Mouse (Mus musculus) kidney, postnatal 10 days (tissue): ENCODE data around the gene Gdpd3.
"Not testable (repeated sequence)": the region's sequence is repeated elsewhere in the genome, so short reads cannot be mapped to it uniquely, and the experiment has no call there.

ENCODE experiments used
- DNase-seq: peaks from one replicate; pipeline ENCODE4 v3.0.0; 2021; ENCODE audit warnings: mixed read lengths

Gene Gdpd3

GRCm38 (mm10) chr7:126761529-126762067 lies 4.5 kb upstream of the Gdpd3 start:
- no peak for DNase-seq

- no peak for DNase-seq
These were observed 3.6 kb upstream of the Gdpd3 start for GRCm38 (mm10) chr7:126762471-126763008.

GRCm38 (mm10) chr7:126765540-126765939 lies 594 bp upstream of the Gdpd3 start:
- no peak for DNase-seq

GRCm38 (mm10) chr7:126767001-126767400 lies 867 bp downstream of the Gdpd3 start:
- no peak for DNase-seq

GRCm38 (mm10) chr7:126770784-126771183 lies 4.7 kb downstream of the Gdpd3 start:
- no peak for DNase-seq

- no peak for DNase-seq
These were observed 7.2 kb downstream of the Gdpd3 start for GRCm38 (mm10) chr7:126773351-126773750.

- DNase-seq, result no peak
These were observed 8.3 kb downstream of the Gdpd3 start for GRCm38 (mm10) chr7:126774463-126774862.

GRCm38 (mm10) chr7:126775185-126775977 lies 9.2 kb downstream of the Gdpd3 start:
- no peak for DNase-seq

- DNase-seq, result no peak
These were observed 9.8 kb downstream of the Gdpd3 start for GRCm38 (mm10) chr7:126775978-126776234.

- DNase-seq, result peak; percentile 98
These were observed 10.5 kb downstream of the Gdpd3 start, which contains the start of gene Ypel3 for GRCm38 (mm10) chr7:126776598-126777057. TSS of gene Ypel3 (plus strand) at chr7:126776955.

GRCm38 (mm10) chr7:126777476-126777875 lies 11.3 kb downstream of the Gdpd3 start:
- peak; percentile 43 for DNase-seq

GRCm38 (mm10) chr7:126778147-126778546 lies 12.0 kb downstream of the Gdpd3 start:
- no peak for DNase-seq

GRCm38 (mm10) chr7:126779101-126779500 lies 13.0 kb downstream of the Gdpd3 start:
- DNase-seq, result not testable (repeated sequence)

GRCm38 (mm10) chr7:126779983-126780970 lies 14.1 kb downstream of the Gdpd3 start:
- DNase-seq, result peak; percentile 92

- peak; percentile 72 for DNase-seq
These were observed 15.0 kb downstream of the Gdpd3 start, which contains the start of gene Tbx6 for GRCm38 (mm10) chr7:126780971-126781635. TSS of gene Tbx6 (plus strand) at chr7:126781483.

- DNase-seq, result no peak
These were observed 15.7 kb downstream of the Gdpd3 start for GRCm38 (mm10) chr7:126781661-126782370.

- no peak for DNase-seq
These were observed 16.6 kb downstream of the Gdpd3 start for GRCm38 (mm10) chr7:126782693-126783092.

- DNase-seq, result no peak
These were observed 18.3 kb downstream of the Gdpd3 start for GRCm38 (mm10) chr7:126784469-126784868.

GRCm38 (mm10) chr7:126785056-126785455 lies 18.9 kb downstream of the Gdpd3 start:
- DNase-seq, result no peak

- no peak for DNase-seq
These were observed 20.0 kb downstream of the Gdpd3 start for GRCm38 (mm10) chr7:126786142-126786541.

GRCm38 (mm10) chr7:126789141-126789540 lies 23.0 kb downstream of the Gdpd3 start:
- no peak for DNase-seq
